Mouse (Mus musculus): ENCODE results near the gene Dcaf17. TPM values are rescaled to one million over a fixed set of nuclear protein-coding genes. Genes with fewer than 3 reads are reported as not detected.

The Dcaf17 gene
- polyA plus RNA-seq (2015; fragmentation: Nextera tagmentation; extraction: Ambion mirVana), result 25.1 and 26.6 TPM in 2 replicates

GRCm38 (mm10) chr2:71055300-71056114 lies at the start of gene Dcaf17, which contains the start of gene Mettl8:
Dcaf17 (plus strand) TSS chr2:71055328.
Mettl8 (minus strand) TSS chr2:71055583.
- peak within 1 kb of the TSS; percentile 81 for H3K4me3 ChIP-seq (ENCODE audit: low read depth, low read length)
- H3K4me2 ChIP-seq (replicated peaks; ENCODE audit: low read depth, low read length), result peak within 1 kb of the TSS; percentile 94
- peak; percentile 99 for DNase-seq (ENCODE audit: low spot score)
- no peaks in the 10 kb centered on the region for H3K4me1 ChIP-seq (ENCODE audit: insufficient read depth, low read depth, low read length)
- ATAC-seq, result peak; percentile 99
- WGBS, result under 1% methylated on average over 48 of the region's 57 CpGs
- H3K9ac ChIP-seq (replicated peaks; ENCODE audit: low read depth), result peak within 1 kb of the TSS; percentile 89
- no peaks in the 10 kb centered on the region for H3K9me3 ChIP-seq (ENCODE audit: low read length)
- TF ChIP-seq EP300 (IDR thresholded peaks at IDR 0.05) (no peak), CTCF (IDR thresholded peaks at IDR 0.05) (peak; percentile 64)
- H3K27me3 ChIP-seq (replicated peaks; ENCODE audit: insufficient read depth, low read length), result no peaks in the 10 kb centered on the region
- no peaks in the 10 kb centered on the region for H3K36me3 ChIP-seq (ENCODE audit: insufficient read depth, low read length)
- peak within 1 kb of the TSS; percentile 96 for H3K27ac ChIP-seq (ENCODE audit: low read length)

- no peak overlapping the region for H3K27ac ChIP-seq (ENCODE audit: low read length)
- H3K4me2 ChIP-seq (replicated peaks; ENCODE audit: low read depth, low read length), result no peak overlapping the region
- no peak for DNase-seq (ENCODE audit: low spot score)
- no peaks in the 10 kb centered on the region for H3K9me3 ChIP-seq (ENCODE audit: low read length)
- 93% methylated on average over 1 of the region's 1 CpGs for WGBS
- H3K36me3 ChIP-seq (ENCODE audit: insufficient read depth, low read length), result no peaks in the 10 kb centered on the region
- H3K9ac ChIP-seq (replicated peaks; ENCODE audit: low read depth), result no peak overlapping the region
- no peak for TF ChIP-seq EP300 (IDR thresholded peaks at IDR 0.05)
- TF ChIP-seq CTCF (IDR thresholded peaks at IDR 0.05), result no peak
- H3K4me1 ChIP-seq (ENCODE audit: insufficient read depth, low read depth, low read length), result no peaks in the 10 kb centered on the region
- no peak for ATAC-seq
- no peaks in the 10 kb centered on the region for H3K27me3 ChIP-seq (replicated peaks; ENCODE audit: insufficient read depth, low read length)
- H3K4me3 ChIP-seq (ENCODE audit: low read depth, low read length), result no peak overlapping the region
These were observed 43.3 kb upstream of the Dcaf17 start for GRCm38 (mm10) chr2:71011816-71012215.

- no peak overlapping the region for H3K4me2 ChIP-seq (replicated peaks; ENCODE audit: low read depth, low read length)
- H3K9ac ChIP-seq (replicated peaks; ENCODE audit: low read depth), result no peak overlapping the region
- ATAC-seq (no peak), DNase-seq (ENCODE audit: low spot score) (no peak)
- no peak overlapping the region for H3K4me3 ChIP-seq (ENCODE audit: low read depth, low read length)
- WGBS, result 93% methylated on average over 7 of the region's 7 CpGs
- H3K27ac ChIP-seq (ENCODE audit: low read length), result no peak overlapping the region
- no peak for TF ChIP-seq CTCF (IDR thresholded peaks at IDR 0.05)
- no peaks in the 10 kb centered on the region for H3K36me3 ChIP-seq (ENCODE audit: insufficient read depth, low read length)
- no peaks in the 10 kb centered on the region for H3K27me3 ChIP-seq (replicated peaks; ENCODE audit: insufficient read depth, low read length)
- H3K9me3 ChIP-seq (ENCODE audit: low read length), result no peaks in the 10 kb centered on the region
- no peaks in the 10 kb centered on the region for H3K4me1 ChIP-seq (ENCODE audit: insufficient read depth, low read depth, low read length)
These were observed 41.6 kb upstream of the Dcaf17 start for GRCm38 (mm10) chr2:71013521-71013920.

- 58% methylated on average over 9 of the region's 9 CpGs for WGBS
- Histone ChIP-seq H3K9me3 (ENCODE audit: low read length) (no peaks in the 10 kb centered on the region), H3K27me3 (replicated peaks; ENCODE audit: insufficient read depth, low read length) (no peaks in the 10 kb centered on the region), H3K4me2 (replicated peaks; ENCODE audit: low read depth, low read length) (no peak overlapping the region), H3K4me1 (ENCODE audit: insufficient read depth, low read depth, low read length) (no peaks in the 10 kb centered on the region), H3K9ac (replicated peaks; ENCODE audit: low read depth) (no peak overlapping the region), H3K4me3 (ENCODE audit: low read depth, low read length) (no peak overlapping the region), H3K27ac (ENCODE audit: low read length) (no peak overlapping the region), H3K36me3 (ENCODE audit: insufficient read depth, low read length) (no peaks in the 10 kb centered on the region)
- no peak for DNase-seq (ENCODE audit: low spot score)
- no peak for TF ChIP-seq CTCF (IDR thresholded peaks at IDR 0.05)
- no peak for TF ChIP-seq EP300 (IDR thresholded peaks at IDR 0.05)
- no peak for ATAC-seq
These were observed 35.9 kb upstream of the Dcaf17 start for GRCm38 (mm10) chr2:71019277-71019676.

- H3K27ac ChIP-seq (ENCODE audit: low read length), result no peak overlapping the region
- H3K27me3 ChIP-seq (replicated peaks; ENCODE audit: insufficient read depth, low read length), result no peaks in the 10 kb centered on the region
- no peaks in the 10 kb centered on the region for H3K4me1 ChIP-seq (ENCODE audit: insufficient read depth, low read depth, low read length)
- H3K9ac ChIP-seq (replicated peaks; ENCODE audit: low read depth), result no peak overlapping the region
- no peak overlapping the region for H3K4me3 ChIP-seq (ENCODE audit: low read depth, low read length)
- H3K9me3 ChIP-seq (ENCODE audit: low read length), result no peaks in the 10 kb centered on the region
- ATAC-seq (no peak), DNase-seq (ENCODE audit: low spot score) (no peak)
- TF ChIP-seq CTCF (IDR thresholded peaks at IDR 0.05), result no peak
- TF ChIP-seq EP300 (IDR thresholded peaks at IDR 0.05), result no peak
- no peaks in the 10 kb centered on the region for H3K36me3 ChIP-seq (ENCODE audit: insufficient read depth, low read length)
- WGBS, result 75% methylated on average over 8 of the region's 8 CpGs
- H3K4me2 ChIP-seq (replicated peaks; ENCODE audit: low read depth, low read length), result no peak overlapping the region
These were observed 35.3 kb upstream of the Dcaf17 start for GRCm38 (mm10) chr2:71019704-71020375.

- Histone ChIP-seq H3K4me2 (replicated peaks; ENCODE audit: low read depth, low read length) (no peak overlapping the region), H3K9ac (replicated peaks; ENCODE audit: low read depth) (no peak overlapping the region), H3K36me3 (ENCODE audit: insufficient read depth, low read length) (no peaks in the 10 kb centered on the region), H3K4me3 (ENCODE audit: low read depth, low read length) (no peak overlapping the region), H3K27me3 (replicated peaks; ENCODE audit: insufficient read depth, low read length) (no peaks in the 10 kb centered on the region), H3K9me3 (ENCODE audit: low read length) (no peaks in the 10 kb centered on the region), H3K4me1 (ENCODE audit: insufficient read depth, low read depth, low read length) (no peaks in the 10 kb centered on the region), H3K27ac (ENCODE audit: low read length) (no peak overlapping the region)
- TF ChIP-seq CTCF (IDR thresholded peaks at IDR 0.05) (no peak), EP300 (IDR thresholded peaks at IDR 0.05) (no peak)
- ATAC-seq (no peak), DNase-seq (ENCODE audit: low spot score) (no peak)
- 82% methylated on average over 8 of the region's 8 CpGs for WGBS
These were observed 34.5 kb upstream of the Dcaf17 start for GRCm38 (mm10) chr2:71020674-71021073.
